ENCODE assay signal across 13 mouse cellular contexts in genomic region chr13:53310442-53310841, GRCm38 (mm10). TPM values are rescaled to one million over a fixed set of nuclear protein-coding genes. Genes with fewer than 3 reads are reported as not detected.
DNase-seq lines count a peak whose midpoint lies in the region; ATAC-seq and TF ChIP-seq lines count a peak whose summit lies in the region.
"Had no signal": no experiment of that assay in that cellular context is flagged by ENCODE, and none has a peak within 500 bp of the region (broad histone marks: within the 10 kb centered on the region; RNA-seq: fewer than 3 reads in every experiment).

No protein-coding gene starts in this region.

- no peak overlapping the region for H3K9ac ChIP-seq in hindbrain, postnatal 0 days (replicated peaks; ENCODE audit: low read length)
- H3K9ac ChIP-seq in midbrain, embryonic 16.5 days (ENCODE audit: low read depth, low read length), result no peak overlapping the region
- no peak overlapping the region for H3K9ac ChIP-seq in embryonic facial prominence, embryonic 13.5 days
- H3K9ac ChIP-seq in limb, embryonic 13.5 days, result no peak overlapping the region

- H3K4me3 ChIP-seq in hindbrain, embryonic 10.5 days, result 0 out of 2 replicates have a peak overlapping the region, but pooled peaks have one; percentile 44
- no peak overlapping the region for H3K4me3 ChIP-seq in hindbrain, postnatal 0 days (ENCODE audit: low read length)
- H3K4me3 ChIP-seq in midbrain, embryonic 10.5 days, result no peak overlapping the region
- H3K4me3 ChIP-seq in midbrain, embryonic 16.5 days (ENCODE audit: low read depth, low read length), result no peak overlapping the region
- no peak overlapping the region for H3K4me3 ChIP-seq in embryonic facial prominence, embryonic 13.5 days
- H3K4me3 ChIP-seq in limb, embryonic 13.5 days, result no peak overlapping the region

- H3K4me2 ChIP-seq in hindbrain, postnatal 0 days (ENCODE audit: low read depth, low read length), result no peak overlapping the region
- H3K4me2 ChIP-seq in midbrain, embryonic 16.5 days (ENCODE audit: low read length), result no peak overlapping the region
- H3K4me2 ChIP-seq in embryonic facial prominence, embryonic 13.5 days, result no peak overlapping the region
- peak overlapping the region; percentile 60 for H3K4me2 ChIP-seq in limb, embryonic 13.5 days (replicated peaks)

- no peaks in the 10 kb centered on the region for H3K9me3 ChIP-seq in hindbrain, embryonic 10.5 days
- H3K9me3 ChIP-seq in hindbrain, postnatal 0 days (ENCODE audit: low read length), result no peaks in the 10 kb centered on the region
- no peaks in the 10 kb centered on the region for H3K9me3 ChIP-seq in midbrain, embryonic 10.5 days (replicated peaks)
- no peaks in the 10 kb centered on the region for H3K9me3 ChIP-seq in midbrain, embryonic 16.5 days (replicated peaks; ENCODE audit: control insufficient read depth, low read length, poor library complexity, severe bottlenecking)
- H3K9me3 ChIP-seq in embryonic facial prominence, embryonic 13.5 days, result no peaks in the 10 kb centered on the region
- no peaks in the 10 kb centered on the region for H3K9me3 ChIP-seq in limb, embryonic 13.5 days
- H3K9me3 ChIP-seq: midbrain, embryonic 15.5 days had no signal

- no peak for DNase-seq in hindbrain, embryonic 10.5 days (ENCODE audit: low spot score)
- no peak for DNase-seq in hindbrain, postnatal 0 days (ENCODE audit: low spot score)
- no peak for DNase-seq in midbrain, embryonic 10.5 days (ENCODE audit: low spot score)
- DNase-seq in spleen, postnatal 10 days (ENCODE audit: low spot score in 2 of 2), result no peak
- no peak for DNase-seq in ovary, postnatal 36 days (ENCODE audit: low spot score)
- DNase-seq: adrenal gland, adult 8-10 months; cerebellum, adult 2 months had no signal

- no peak for ATAC-seq in hindbrain, postnatal 0 days
- no peak for ATAC-seq in midbrain, embryonic 16.5 days
- ATAC-seq in embryonic facial prominence, embryonic 13.5 days (ENCODE audit: insufficient number of reproducible peaks, insufficient read depth, low FRiP score, low TSS enrichment, low read depth), result no peak
- no peak for ATAC-seq in limb, embryonic 13.5 days (ENCODE audit: low FRiP score, low read depth)

- H3K27ac ChIP-seq in hindbrain, embryonic 10.5 days, result peak overlapping the region; percentile 89
- H3K27ac ChIP-seq in hindbrain, postnatal 0 days, result no peak overlapping the region
- peak overlapping the region; percentile 81 for H3K27ac ChIP-seq in midbrain, embryonic 10.5 days (replicated peaks)
- no peak overlapping the region for H3K27ac ChIP-seq in midbrain, embryonic 16.5 days (ENCODE audit: low read length)
- H3K27ac ChIP-seq in embryonic facial prominence, embryonic 13.5 days, result peak overlapping the region; percentile 98
- H3K27ac ChIP-seq in limb, embryonic 13.5 days, result peak overlapping the region; percentile 96

- H3K4me1 ChIP-seq in hindbrain, embryonic 10.5 days (replicated peaks), result peaks cover 22% of the 10 kb centered on the region
- H3K4me1 ChIP-seq in hindbrain, postnatal 0 days (ENCODE audit: insufficient read depth, low read length), result peaks cover 4% of the 10 kb centered on the region; the same call in 1 of the 2 replicates
- H3K4me1 ChIP-seq in midbrain, embryonic 10.5 days, result peaks cover 16% of the 10 kb centered on the region
- peaks cover 6% of the 10 kb centered on the region; the same call in 1 of the 2 replicates for H3K4me1 ChIP-seq in midbrain, embryonic 16.5 days (ENCODE audit: control insufficient read depth, insufficient read depth, low read length)
- peaks cover 47% of the 10 kb centered on the region for H3K4me1 ChIP-seq in embryonic facial prominence, embryonic 13.5 days
- H3K4me1 ChIP-seq in limb, embryonic 13.5 days, result peaks cover 39% of the 10 kb centered on the region

- 89% methylated on average over 5 of the region's 5 CpGs for WGBS in hindbrain, embryonic 10.5 days
- 91% methylated on average over 5 of the region's 5 CpGs for WGBS in hindbrain, postnatal 0 days
- 89% methylated on average over 5 of the region's 5 CpGs for WGBS in midbrain, embryonic 10.5 days
- 93% methylated on average over 5 of the region's 5 CpGs for WGBS in midbrain, embryonic 16.5 days
- WGBS in embryonic facial prominence, embryonic 13.5 days, result 73% methylated on average over 5 of the region's 5 CpGs
- WGBS in limb, embryonic 13.5 days, result 63% methylated on average over 5 of the region's 5 CpGs

- 0 out of 2 replicates have a peak, but pooled peaks cover 3% of the 10 kb centered on the region for H3K27me3 ChIP-seq in hindbrain, embryonic 10.5 days (ENCODE audit: insufficient read depth, poor library complexity, severe bottlenecking)
- H3K27me3 ChIP-seq in hindbrain, postnatal 0 days (ENCODE audit: insufficient read depth, low read length), result no peaks in the 10 kb centered on the region
- H3K27me3 ChIP-seq in midbrain, embryonic 10.5 days (ENCODE audit: low read depth, poor library complexity, severe bottlenecking), result peaks cover 16% of the 10 kb centered on the region; the same call in 1 of the 2 replicates
- no peaks in the 10 kb centered on the region for H3K27me3 ChIP-seq in midbrain, embryonic 16.5 days (ENCODE audit: control insufficient read depth, insufficient read depth, low read depth, low read length)
- H3K27me3 ChIP-seq in embryonic facial prominence, embryonic 13.5 days, result 0 out of 2 replicates have a peak, but pooled peaks cover 3% of the 10 kb centered on the region
- H3K27me3 ChIP-seq in limb, embryonic 13.5 days, result no peaks in the 10 kb centered on the region
- H3K27me3 ChIP-seq: midbrain, embryonic 15.5 days had no signal

- no peak for TF ChIP-seq CTCF in hindbrain, postnatal 0 days (IDR thresholded peaks at IDR 0.05; ENCODE audit: low read depth)

- no peaks in the 10 kb centered on the region for H3K36me3 ChIP-seq in hindbrain, embryonic 10.5 days
- no peaks in the 10 kb centered on the region for H3K36me3 ChIP-seq in hindbrain, postnatal 0 days (ENCODE audit: insufficient read depth, low read length)
- no peaks in the 10 kb centered on the region for H3K36me3 ChIP-seq in midbrain, embryonic 10.5 days
- no peaks in the 10 kb centered on the region for H3K36me3 ChIP-seq in midbrain, embryonic 16.5 days (ENCODE audit: control insufficient read depth, insufficient read depth, low read length)
- no peaks in the 10 kb centered on the region for H3K36me3 ChIP-seq in embryonic facial prominence, embryonic 13.5 days
- H3K36me3 ChIP-seq in limb, embryonic 13.5 days, result no peaks in the 10 kb centered on the region
- H3K36me3 ChIP-seq: G1E; midbrain, embryonic 15.5 days had no signal

RNA-seq across cellular contexts. Expression of gene Ror2, which starts 24.5 kb away (rescaled TPM):
- polyA plus RNA-seq in hindbrain, embryonic 10.5 days (2016; fragmentation: Nextera tagmentation; extraction: Ambion mirVana), result 13.5 and 16.9 TPM in 2 replicates
- total RNA-seq in hindbrain, postnatal 0 days (2014; rRNA removed), result 7.0 and 7.5 TPM in 2 replicates
- polyA plus RNA-seq in hindbrain, postnatal 0 days (2015; fragmentation: Nextera tagmentation; extraction: Ambion mirVana), result 2.1 and 2.5 TPM in 2 replicates
- polyA plus RNA-seq in midbrain, embryonic 10.5 days (2016; fragmentation: Nextera tagmentation; extraction: Ambion mirVana), result 9.7 and 11.0 TPM in 2 replicates
- 2.0 and 2.4 TPM in 2 replicates for polyA plus RNA-seq in midbrain, embryonic 16.5 days (2015; fragmentation: Nextera tagmentation; extraction: Ambion mirVana)
- 25.8 and 27.4 TPM in 2 replicates for polyA plus RNA-seq in embryonic facial prominence, embryonic 13.5 days (2015; fragmentation: Nextera tagmentation; extraction: Ambion mirVana)
- polyA plus RNA-seq in limb, embryonic 13.5 days (2015; fragmentation: Nextera tagmentation; extraction: Ambion mirVana), result 25.7 and 25.8 TPM in 2 replicates
- total RNA-seq: G1E; granulocyte monocyte progenitor cell, adult 5-6 weeks had no signal
- polyA plus RNA-seq: G1E had no signal

Comparison
In these comparisons a context has a peak if more than half of its experiments do, and no peak if none do; other contexts are left out.
1. H3K27ac ChIP-seq: peak in hindbrain, embryonic 10.5 days (single experiment), midbrain, embryonic 10.5 days (single experiment), embryonic facial prominence, embryonic 13.5 days (single experiment) and limb, embryonic 13.5 days (single experiment); none in hindbrain, postnatal 0 days (single experiment) and midbrain, embryonic 16.5 days (single experiment).